Mouse (Mus musculus) thymus, postnatal 10 days (tissue): ENCODE measurements at regions not wholly inside any gene's neighbourhood (a gene's known extent, or its start where the extent isn't known, plus 50 kb on each side); places are given as distances from the start of the nearest gene placed in this dataset.

ENCODE experiments used
- DNase-seq, 2 experiments: peaks; one replicate each; pipeline ENCODE4 v3.0.0; 2021; ENCODE audit warnings: low spot score in 2 of 2

DNA sequence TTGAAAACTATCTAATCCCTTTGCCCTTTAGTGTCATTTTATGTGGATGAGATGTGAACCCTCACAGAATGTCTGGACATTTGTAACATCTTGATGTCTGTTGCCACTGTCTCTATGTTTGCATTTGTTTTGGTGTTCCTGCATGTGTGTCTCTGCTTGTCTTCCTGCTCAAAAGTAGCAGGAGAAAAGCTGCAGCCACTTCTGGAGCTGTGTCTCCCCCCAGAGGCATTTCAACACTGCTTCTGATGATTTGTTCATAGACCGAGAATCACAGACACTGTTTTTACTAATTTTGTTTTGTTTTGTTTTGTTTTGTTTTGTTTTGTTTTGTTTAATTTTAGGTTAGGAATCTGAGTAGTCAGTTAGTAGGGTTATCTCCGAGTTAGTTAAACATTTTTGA is 883.8 kb downstream of the Gbe1 start:
- no peak for DNase-seq

DNA sequence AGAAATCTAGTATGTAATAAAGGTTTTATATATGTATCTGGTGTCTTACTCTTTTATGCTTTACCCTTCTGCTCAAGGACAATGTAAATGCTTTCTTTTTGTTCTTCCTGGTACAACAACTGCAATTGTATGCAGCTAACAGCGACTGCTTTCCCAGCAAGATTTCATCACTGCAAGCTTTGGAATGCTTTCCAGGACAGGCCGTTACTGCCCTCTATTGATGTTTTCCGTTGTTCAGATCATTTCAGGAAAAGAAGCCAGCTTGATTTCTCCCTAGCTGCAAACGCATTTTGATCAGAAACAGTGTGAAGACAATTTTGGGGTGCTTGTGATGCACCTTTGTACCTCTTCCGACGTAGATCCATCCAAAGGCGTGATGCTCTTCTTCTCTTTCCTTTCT is 895.1 kb downstream of the Gbe1 start:
- no peak for DNase-seq

DNA sequence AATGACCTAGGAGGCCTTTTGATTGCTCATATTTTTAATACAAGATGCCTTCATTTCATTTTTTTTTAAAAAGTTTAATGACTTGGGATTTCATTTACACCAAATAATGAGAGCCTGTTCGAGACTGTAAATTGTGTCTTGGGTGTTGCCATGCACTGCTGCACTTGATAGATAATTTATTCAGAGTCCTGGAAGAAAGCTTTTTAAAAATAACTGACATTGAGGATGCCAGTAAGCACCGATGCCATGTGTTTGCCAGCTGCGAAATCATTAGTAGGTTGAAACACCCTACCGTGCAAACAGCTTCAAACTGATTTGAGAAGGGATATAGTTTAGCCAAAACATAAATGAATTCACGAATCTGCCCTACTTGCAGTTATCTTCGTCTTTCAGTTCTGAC is 910.7 kb downstream of the Gbe1 start:
- DNase-seq: no peak

- no peak for DNase-seq
Measured at GRCm38 (mm10) chr16:71230104-71230653, 916.4 kb downstream of the Gbe1 start.

GRCm38 (mm10) chr16:71243065-71243464 is 929.3 kb downstream of the Gbe1 start:
- DNase-seq: no peak

DNA sequence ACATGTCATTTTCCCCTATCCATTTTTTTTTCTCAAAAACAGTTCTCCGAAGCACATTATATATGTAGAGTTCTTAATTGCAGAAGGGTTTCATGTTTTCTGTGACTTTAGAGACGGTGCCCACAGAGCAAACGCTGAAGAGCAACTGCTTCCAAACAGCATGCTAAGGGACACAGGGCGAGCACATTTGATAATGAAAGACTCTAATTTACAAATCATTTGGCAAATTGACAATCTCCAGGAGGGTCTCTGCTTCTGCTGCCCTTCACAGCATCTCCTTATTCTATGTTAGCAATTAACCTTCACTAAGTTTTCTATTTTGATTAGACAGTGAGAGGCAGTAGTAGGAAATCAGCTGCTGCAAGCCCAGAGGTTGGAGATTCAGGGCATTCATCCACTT is 929.7 kb downstream of the Gbe1 start:
- DNase-seq: no peak

- peak in 1 of 2 experiments; percentile 6 for DNase-seq
Measured at GRCm38 (mm10) chr16:71247516-71248139, 933.9 kb downstream of the Gbe1 start.

DNA sequence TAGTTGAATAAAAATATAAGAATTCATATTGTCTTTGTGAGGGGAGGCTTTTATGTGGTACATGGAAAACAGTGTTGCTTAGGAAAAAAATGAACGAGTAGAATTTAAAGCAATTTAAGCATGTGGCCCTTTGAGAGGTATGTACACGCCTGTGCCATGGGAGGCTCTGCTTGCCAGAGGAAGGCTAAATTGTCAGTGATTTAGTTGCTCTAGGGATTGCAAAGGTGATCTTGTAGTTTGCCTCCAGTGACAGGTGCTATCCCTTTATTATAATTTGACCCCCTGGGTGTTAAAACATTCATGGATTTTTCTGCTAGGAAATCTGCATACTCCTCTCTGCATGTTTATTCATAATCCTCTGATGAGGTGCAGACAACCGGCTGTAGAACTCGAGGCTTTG is 942.0 kb downstream of the Gbe1 start:
- DNase-seq: no peak

- DNase-seq: no peak
Measured at GRCm38 (mm10) chr16:71256175-71256574, 942.4 kb downstream of the Gbe1 start.

DNA sequence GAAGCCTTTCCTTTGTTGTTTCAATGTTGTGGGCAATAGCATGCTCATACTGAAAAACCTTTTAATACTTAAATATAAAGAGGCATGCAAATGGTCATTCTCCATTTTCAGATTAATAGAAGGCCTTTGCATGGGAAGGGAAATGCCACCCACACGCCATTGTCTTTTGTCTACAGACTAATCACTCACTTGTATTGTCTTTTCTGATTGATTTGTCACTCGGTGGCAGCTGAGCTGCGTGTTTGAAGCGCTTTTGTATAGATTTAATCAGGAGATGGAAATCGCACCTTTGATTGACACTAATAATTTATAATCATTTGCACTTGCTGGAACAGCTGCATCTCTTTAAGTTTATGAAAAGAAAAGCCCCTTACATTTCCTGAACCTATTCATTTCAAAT is 953.4 kb downstream of the Gbe1 start:
- DNase-seq: no peak
